Mouse (Mus musculus) c-Kit-positive CD71-negative TER-119-negative erythroid progenitor cells, embryonic 14.5 days (primary cell): ENCODE measurements at regions not wholly inside any gene's neighbourhood (a gene's known extent, or its start where the extent isn't known, plus 50 kb on each side); places are given as distances from the start of the nearest gene placed in this dataset.

Experiments
- DNase-seq: peaks from one replicate; pipeline ENCODE4 v3.0.0-alpha.2; 2013; ENCODE audit warnings: low read depth

DNA sequence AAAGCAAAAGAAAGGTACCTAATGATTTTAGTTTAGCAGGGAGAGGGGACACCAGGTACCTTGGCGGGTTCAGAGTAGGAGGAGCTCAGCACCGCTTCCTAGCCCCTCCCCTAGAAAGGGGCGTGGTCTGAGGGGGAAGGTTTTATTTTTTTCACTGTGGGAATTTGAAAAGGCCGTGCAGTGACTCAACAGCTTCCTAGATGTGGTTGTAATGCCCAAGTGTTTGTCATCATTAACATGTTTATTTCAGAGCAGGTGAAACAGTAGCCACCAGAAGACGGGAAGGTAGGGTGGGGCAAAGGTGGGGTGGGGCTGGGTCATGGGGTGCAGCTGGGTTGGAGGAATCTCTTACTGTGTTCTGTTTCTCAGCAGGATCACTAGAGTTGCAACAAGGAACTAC lies 112.5 kb downstream of the Fgf9 start:
- DNase-seq: no peak

DNA sequence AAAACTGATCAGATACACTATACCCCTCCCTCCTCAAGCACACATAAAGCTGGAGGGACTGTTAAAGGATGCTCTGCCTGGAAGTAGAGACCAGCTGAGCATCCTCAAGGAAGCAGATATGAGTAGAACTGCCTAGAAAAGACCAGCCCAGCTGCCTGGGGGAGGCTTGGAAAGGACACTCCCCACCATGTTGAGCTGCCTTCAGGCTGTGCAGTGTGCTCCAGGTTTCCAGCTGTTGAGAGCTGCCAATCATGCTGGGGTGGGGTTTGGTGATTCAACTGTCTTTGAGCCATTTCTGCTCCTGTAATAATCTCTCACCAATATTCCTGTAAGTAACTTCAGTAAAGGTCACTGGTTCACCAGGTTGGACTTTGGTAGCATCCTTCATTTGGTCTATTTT lies 110.4 kb downstream of the Fgf9 start:
- DNase-seq: no peak

DNA sequence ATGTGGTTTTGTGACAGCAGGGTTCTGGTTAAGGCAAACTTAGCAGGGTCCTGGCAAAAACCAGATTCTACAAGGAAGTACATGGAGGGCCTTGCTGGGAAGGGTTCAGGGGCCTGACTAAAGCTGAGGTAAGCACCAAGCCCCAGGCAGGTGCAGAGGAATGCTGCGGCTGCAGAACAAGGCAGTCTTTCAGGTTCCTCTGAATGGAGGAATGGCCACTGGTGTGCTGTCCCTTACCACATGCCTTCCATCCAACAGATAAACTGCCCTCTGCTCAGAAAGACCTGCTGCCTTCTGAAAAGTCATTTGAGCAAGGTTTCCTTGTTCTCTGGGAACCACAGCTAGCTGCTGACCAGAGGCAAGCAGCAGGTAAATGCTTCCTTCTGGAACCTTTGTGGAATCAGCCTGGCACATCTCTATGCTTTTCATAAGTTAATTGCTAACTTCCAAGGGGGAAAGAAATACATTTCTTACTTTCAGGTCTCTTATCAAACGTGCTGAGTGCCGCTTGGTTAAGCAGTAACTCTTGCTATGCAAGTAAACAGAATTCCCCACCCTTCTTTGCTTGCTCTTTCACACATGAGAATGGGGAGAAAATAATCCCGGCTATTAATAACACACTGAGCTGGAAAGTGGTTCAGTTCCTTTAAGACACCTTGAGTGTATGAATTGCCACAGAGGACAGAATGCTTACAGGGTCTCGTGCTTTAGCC lies 105.5 kb downstream of the Fgf9 start:
- DNase-seq: no peak

DNA sequence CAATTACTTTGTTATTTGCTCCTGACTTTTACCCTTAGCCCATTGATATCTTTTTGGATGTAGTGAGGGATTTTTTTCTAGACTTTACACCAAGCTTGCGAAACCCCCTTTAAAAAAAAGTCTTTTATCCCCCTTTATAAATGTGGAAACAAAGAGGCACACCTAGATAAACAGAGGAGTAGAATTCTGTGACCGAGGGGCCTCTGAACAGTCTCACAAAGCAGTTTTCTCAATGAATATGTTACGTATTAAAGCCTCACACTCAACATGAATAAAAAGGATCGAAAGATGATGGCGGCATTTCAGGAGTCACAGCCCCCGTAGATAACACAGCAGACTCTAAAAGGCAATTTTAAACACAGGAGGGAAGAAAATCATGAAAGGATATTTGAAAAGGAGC lies 104.2 kb downstream of the Fgf9 start:
- DNase-seq: no peak

DNA sequence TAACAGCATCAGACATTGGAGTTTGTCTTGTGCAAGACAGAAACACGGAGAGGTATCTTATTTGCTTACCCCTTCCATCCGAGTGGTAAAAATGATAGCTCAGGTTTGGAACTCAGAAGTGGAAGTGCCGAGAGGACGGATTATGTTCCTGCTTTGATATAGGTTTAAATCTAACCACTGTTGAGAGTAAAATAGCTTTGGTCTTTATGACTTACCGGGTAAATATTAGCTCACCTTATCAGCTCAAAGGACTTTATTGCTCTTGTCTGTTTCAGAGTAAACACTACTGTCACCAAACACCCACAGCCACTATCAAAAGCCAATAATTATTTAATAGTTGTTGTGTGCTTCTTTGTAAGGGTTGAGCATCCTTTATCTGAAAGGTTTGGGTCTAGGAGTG lies 98.6 kb downstream of the Fgf9 start:
- DNase-seq: no peak
